Mouse (Mus musculus) spleen, adult 10 weeks (tissue): Measurements from ENCODE around the gene Mrpl23. TPM values are rescaled to one million over a fixed set of nuclear protein-coding genes. Genes with fewer than 3 reads are reported as not detected.

Source experiments
- polyA plus RNA-seq: library from polyadenylated mRNA; stranded (reverse); fragments of 350-450 nt; fragmentation: Illumina TruSeq; extraction: RNeasy Lipid Tissue Mini Kit (QIAGEN cat#74804); gene quantifications from one replicate; pipeline ENCODE4 v1.2.3, GENCODE M21; 2015; ENCODE audit warnings: low replicate concordance; ENCODE audit not compliant: insufficient read depth

Gene Mrpl23
- polyA plus RNA-seq, result 51.8 TPM

DNA sequence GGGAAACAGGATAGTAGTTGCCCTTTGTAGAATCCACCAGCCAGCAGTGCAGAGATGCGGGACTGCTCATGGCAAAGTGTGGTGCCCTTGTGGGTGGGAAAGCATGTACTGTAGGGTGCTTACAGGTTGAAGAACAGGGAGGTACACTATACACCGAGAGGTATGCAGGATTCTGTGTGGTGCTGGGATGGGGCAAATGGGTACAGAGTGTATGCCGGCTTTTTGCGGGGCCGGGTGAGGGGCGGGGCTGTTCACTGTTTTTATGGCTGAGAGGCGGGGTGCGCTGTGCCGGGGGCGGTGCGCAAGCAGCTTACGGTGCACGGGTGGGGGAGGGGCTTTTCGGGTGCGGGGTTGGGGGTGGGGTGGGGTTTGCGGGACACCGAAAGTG, at the start of gene Mrpl23:
Gene Mrpl23 (plus strand): TSS at position 16 of the 388 bp plus-strand sequence.

DNA sequence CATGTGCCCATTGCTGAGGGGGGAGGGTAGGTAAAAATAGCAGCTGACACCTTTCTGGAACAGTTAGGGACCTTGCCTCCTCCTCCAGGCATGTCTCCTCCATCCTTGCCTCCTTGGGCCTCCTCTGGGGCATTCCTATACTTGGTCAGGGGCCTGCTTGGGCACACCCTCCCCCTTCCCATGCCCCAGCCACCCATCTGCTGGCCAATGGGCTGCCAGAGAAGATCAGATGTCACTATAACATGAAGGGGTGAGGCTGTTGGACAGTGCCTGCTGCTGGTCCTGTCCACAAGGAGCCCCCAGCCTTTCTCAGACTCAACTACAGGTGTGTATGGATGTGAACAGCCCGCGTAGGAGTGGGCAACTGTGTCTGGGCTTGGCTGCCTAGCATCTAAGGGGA, 33.9 kb upstream of the Mrpl23 start, which contains the start of gene Tnnt3:
Gene Tnnt3 (plus strand): TSS at position 262 of the 400 bp plus-strand sequence.

Other genes starting within 250 kb of the Mrpl23 start
- gene Krtap5-1, start 235.6 kb upstream of the Mrpl23 start, polyA plus RNA-seq, result not detected
- gene Krtap5-4, start 229.1 kb upstream of the Mrpl23 start, polyA plus RNA-seq, result not detected
- gene Ifitm10, start 158.9 kb upstream of the Mrpl23 start, polyA plus RNA-seq, result 3.0 TPM
- 0.93 TPM for gene Gm49369, start 150.0 kb upstream of the Mrpl23 start, polyA plus RNA-seq
- gene Ctsd, start 144.6 kb upstream of the Mrpl23 start, polyA plus RNA-seq, result 310 TPM
- gene Syt8, start 97.8 kb upstream of the Mrpl23 start, polyA plus RNA-seq, result 0.32 TPM
- gene Tnni2, start 90.9 kb upstream of the Mrpl23 start, polyA plus RNA-seq, result 6.7 TPM
- 677 TPM for gene Lsp1, start 71.9 kb upstream of the Mrpl23 start, polyA plus RNA-seq
- gene Tnnt3, start 33.9 kb upstream of the Mrpl23 start, polyA plus RNA-seq, result 5.0 TPM
- 4.3 TPM for gene Igf2, start 134.1 kb downstream of the Mrpl23 start, polyA plus RNA-seq
- not detected for gene Gm49394, start 137.3 kb downstream of the Mrpl23 start, polyA plus RNA-seq
- not detected for gene Ins2, start 210.7 kb downstream of the Mrpl23 start, polyA plus RNA-seq